Mouse (Mus musculus) thymus, postnatal 10 days (tissue): ENCODE results near the gene Cirbp.

Experiments
- DNase-seq, 2 experiments: peaks; one replicate each; pipeline ENCODE4 v3.0.0; 2021; ENCODE audit warnings: low spot score in 2 of 2

The Cirbp gene

DNA sequence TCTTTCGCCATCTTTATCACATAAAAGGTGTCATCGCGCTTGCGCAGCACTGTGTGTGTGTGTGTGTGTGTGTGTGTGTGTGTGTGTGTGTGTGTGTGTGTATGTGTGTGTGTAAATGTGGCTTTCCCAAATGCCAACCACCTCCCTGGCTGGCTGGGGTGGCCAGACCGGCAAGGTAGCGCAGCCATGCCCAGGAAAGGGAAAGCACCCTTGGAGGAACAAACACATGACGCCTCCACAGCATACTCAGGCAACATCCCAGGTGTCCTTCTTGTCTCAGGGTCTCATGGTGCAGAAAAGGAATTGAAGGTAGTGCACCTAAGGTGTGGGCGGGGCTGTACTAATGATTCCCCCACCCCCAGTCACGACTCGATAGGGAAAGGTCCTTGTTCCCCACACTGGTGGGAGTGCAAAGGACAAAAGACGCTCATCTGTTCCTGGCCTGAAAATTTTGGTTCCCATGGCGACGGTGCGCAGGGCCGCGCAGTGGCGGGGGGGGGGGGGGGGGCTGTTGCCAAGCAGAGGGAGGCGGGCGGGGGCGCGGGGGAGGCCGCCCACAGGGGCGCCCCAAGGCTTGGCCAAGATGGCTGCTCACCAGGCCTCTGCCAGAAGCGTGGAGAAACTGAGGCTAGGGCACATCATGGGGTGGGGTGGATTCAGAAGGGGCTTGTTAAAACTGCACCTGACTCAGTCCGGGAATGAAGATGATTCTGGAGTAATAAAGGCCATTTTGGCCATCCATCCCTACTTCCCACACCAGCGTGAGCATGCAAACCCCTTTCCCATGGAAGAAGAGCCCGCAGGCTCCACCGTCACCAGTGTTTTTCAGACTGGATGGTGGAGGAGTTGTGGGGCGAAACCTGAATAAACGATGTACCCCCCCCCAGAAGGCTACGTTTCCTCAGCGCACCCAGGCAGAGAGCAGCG is 27.9 kb upstream of the Cirbp start:
- no peak for DNase-seq

DNA sequence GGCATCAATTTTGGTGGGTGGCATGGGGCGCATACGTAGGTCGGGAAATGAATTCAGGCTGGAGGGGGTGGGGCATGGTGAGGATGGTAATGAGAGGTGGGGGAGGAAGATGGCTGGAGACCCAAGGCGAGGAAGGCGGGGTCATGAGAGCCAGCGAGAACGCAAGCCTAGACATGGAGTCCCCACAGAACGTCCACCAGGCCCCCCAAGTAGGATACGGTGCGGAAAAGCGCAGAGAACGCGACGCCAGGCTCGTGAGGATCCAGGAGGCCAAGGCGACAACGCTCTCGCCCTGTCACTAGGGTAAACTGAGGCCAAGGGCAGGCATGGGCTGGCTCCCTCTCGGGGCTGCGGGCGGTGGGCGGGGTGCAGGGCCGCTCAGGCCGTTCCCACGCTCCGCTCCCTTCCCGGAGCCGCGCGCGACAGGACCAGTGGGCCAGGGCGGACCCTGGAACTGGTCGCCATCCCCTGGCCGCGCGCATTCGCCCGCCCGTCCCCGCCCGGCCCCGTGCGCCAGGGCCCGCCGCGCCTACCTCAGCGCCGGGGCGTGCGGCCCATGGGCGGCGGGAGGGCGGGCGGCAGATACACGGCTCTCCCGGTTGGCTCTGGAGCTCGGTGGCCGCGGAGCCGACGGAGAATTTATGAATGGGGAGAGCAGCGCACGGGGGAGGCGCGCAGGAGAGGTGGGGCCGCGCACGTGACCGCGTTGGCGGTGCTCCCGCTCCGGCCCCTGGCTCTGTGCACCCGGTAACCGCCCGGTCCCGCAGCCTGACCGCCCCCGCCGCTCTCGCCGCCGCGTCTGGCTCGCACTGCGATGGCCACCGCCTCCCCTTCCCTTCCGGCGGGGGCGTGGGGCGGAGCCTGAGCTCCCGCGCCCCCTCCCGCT is 27.0 kb upstream of the Cirbp start, which contains the start of gene Atp5d:
Atp5d (plus strand) TSS at position 80 of the 886 bp plus-strand sequence.
- no peak for DNase-seq

DNA sequence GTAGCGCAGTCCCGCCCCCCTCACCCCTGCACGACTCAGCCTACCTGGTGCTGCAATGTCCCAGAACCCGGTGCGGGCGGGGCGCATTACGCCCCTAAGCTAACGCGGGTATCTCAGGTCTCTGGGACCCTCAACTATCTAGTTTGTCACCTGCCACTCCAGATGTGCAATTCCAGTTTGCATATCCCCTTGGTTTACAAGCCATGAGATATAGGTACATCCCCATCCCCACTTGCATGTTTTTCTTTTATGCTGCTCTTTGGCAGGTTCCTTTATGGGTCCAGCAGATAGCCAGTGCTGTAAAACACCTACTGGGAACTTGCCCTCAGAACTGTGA is 26.4 kb upstream of the Cirbp start:
- DNase-seq, result no peak

DNA sequence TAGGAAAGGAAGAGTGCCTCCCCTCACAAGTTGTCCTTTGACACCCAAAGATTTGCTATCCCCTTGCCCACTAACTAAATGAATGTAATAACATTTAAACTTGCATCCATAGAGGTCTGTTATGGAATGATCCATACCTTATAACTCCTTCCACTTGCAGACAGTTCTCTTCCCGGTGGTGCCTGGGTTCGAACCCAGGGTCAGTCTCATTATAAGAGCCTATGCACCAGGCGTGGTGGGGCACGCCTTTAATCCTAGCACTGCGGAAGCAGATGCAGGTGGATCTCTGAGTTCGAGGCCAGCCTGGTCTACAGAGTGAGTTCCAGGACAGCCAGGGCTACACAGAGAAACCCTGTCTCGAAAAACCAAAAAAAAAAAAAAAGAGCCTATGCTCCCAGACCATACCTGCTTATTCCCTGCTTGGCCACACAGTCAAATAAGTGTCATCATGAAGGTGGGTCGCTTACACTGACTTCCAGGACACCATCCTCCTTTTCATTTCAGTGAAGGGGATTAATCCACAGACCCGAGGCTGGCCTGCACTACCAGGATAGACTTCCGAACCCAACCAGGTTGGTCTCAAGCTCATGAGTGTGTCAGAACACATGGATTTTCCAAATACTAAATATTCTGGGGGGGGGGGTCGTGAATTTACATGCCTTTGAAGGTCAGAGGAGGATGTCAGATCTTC is 25.7 kb upstream of the Cirbp start:
- DNase-seq, result no peak

DNA sequence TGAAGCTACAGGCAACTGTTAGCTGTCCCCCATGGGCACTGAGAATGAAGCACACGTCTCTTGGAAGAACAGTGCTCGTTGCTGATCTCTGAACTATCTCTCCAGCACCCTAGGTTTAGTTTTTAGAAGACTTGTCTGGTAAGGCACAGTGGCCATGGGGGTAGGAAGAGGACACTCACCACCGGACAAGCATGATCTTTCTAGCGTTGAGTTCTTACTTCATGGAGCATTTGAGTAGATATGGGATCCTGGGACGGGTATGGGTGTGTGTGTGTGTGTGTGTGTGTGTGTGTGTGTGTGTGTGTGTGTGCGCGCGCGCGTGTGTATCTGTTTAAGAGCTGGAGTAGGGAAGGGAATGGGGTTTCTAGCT is 25.1 kb upstream of the Cirbp start, which contains the start of gene Cbarp:
Cbarp (minus strand) TSS at position 170 of the 370 bp plus-strand sequence.
- no peak for DNase-seq

DNA sequence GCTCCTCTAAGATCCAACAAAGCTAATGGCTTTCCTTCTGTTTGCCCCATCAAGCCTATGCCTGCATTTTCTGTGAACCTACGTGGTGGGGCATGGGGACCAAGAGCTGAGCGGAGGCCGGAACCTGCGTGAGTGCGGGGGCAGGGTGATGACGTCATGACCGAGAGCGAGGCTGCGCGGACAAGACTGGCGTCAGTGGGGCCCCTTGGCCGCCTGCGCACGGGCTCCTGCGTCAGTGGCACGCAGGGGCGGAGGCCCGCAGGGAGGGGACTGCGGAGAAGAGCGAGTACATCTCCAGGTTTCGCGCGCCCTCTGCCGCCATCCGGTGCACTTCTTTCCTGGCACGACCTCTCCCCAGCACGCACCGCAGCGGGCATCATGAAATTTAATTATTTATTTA is 24.5 kb upstream of the Cirbp start:
- peak; percentile 95 to 96 for DNase-seq

DNA sequence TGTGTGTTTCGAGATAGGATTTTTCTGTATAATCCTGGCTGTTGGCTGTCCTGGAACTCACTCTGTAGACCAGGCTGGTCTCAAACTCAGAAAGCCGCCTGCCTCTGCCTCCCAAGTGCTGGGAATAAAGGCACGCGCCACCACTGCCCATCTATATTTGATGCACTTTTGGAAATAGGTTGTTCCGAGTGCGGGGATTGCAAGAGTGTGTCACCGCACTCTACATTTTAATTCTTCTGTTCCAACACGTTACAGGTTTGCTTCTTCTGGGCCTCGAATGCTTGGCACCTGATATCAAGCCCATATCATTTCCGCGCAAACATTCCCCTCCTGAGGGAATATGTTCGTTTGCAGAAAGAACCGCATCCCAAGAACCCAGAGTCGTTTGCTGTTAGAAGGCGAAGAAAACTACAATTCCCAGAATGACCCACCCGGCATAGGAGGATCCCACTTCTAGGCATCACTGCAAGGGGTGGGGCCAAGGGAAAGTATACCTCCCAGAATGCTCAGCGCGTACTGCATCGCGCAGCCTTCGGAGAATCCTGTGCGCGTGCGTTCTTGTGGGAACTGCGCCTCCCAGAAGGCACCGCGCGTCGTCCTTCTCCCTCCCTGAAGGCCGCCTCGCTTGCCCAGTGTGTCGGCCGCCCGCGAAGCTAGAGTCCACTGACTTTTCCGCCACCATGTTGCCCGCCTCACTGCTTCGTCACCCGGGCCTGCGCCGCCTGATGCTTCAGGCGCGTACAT is 23.8 kb upstream of the Cirbp start:
- peak; percentile 89 for DNase-seq

DNA sequence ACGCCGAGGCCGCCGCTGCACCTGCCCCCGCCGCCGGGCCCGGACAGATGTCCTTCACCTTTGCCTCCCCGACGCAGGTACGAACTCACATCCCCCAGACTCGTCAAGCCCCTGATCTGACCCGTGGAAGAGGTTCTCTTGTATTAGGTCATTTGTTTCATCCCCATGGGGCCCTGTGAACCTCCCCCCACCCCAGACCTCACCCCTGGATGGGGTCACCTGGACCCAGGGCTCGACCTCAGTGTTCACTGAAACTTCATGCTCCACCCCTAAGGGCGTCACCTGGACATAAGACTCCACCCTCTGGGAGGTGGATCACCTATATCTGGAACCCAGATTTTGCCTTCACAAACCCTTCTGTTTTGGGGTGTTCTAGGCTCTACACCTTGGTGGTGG is 23.3 kb upstream of the Cirbp start:
- DNase-seq, result no peak

DNA sequence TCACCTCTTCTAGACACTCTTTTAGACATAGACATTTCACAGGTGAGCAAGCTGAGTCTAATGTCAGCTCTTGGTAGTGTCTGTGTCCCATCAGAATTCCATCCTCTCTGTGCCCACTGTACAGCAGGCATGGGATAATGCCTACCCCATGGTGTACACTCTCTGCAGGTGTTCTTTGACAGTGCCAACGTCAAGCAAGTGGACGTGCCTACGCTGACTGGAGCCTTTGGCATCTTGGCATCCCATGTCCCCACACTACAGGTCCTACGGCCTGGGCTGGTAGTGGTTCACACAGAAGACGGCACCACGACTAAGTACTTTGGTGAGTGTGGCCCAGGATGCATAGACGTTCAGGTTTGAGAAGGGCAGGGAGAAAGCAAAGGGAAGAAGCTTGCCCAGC is 22.1 kb upstream of the Cirbp start:
- DNase-seq, result no peak

DNA sequence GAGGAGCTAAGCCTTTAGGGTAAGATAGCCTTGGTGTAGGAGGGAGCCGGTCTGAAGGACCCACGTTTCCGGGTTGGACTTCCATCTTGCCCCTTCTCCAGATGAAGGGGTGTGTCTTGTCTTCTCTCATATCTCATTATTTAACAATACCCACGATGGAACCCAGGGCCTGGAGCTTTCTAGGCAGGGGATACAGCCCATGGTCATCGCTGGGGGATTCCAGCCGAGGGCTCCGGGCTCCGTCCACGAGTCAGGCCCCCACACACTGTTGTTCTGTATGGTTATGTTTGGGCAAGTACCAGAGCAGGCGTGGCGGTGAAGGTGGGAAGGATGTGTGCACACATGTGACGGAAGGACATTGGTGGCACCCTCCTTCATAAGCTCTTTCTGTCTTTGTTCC is 21.6 kb upstream of the Cirbp start:
- no peak for DNase-seq

DNA sequence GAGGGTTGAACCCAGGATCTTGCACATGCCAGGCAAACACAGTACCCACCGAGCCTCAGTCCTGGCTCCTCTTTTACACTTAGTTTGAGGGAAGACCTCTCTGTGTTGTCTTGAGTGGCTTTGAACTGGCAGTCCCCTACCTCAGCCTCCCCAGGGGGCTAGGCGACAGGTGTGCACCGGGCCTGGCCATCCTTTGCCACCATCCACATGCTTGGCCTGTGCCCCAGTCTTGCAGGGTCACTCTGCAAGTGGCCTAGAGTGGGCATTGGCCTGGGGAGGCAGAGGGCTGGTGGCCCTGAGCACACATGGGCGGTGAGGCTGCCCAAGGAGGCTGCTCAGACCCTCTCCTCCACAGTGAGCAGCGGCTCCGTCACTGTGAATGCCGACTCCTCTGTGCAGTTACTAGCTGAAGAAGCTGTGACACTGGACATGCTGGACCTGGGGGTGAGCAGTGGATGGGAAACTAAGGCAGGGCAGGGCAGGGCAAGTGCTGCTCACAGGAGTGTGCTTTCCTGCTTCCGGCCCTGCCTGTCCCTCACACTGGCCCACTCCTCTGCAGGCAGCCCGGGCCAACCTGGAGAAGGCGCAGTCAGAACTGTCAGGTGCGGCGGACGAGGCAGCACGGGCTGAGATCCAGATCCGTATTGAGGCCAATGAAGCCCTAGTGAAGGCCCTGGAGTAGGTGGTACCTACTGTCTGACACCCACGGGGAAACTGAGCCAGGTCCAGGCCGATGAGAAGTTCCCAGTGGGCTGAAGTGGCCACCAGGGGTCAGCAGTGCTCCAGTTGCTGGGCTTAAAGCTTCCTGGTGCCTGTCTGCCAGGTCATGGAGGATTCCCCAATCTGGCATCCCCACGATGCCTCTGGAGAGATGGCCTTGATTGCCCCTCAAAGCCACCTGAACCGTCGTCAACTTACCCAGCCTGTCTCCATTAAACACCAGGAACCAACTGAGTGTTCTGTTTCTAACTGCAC is 20.6 kb upstream of the Cirbp start:
- DNase-seq, result peak; percentile 58 to 77

DNA sequence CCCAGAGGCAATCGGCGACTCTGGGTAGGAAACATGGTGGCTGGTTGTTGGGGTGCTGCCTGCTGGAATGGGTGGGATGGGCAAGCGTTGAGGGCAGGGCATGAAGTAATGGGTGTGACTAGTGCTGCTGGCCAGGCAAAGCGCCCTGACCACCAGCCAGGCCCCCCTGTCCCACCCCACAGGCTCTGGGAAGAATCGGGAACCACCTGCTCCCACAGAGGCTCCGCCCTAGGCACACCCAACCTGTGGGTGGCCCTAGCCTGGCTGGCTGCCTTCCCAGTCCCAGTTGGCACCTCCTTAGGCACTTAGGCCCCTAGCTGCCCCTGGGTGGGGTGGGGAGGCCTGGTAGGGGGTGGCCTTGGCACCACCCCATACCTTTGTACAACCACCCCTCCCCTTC is 19.9 kb upstream of the Cirbp start:
- DNase-seq, result no peak

DNA sequence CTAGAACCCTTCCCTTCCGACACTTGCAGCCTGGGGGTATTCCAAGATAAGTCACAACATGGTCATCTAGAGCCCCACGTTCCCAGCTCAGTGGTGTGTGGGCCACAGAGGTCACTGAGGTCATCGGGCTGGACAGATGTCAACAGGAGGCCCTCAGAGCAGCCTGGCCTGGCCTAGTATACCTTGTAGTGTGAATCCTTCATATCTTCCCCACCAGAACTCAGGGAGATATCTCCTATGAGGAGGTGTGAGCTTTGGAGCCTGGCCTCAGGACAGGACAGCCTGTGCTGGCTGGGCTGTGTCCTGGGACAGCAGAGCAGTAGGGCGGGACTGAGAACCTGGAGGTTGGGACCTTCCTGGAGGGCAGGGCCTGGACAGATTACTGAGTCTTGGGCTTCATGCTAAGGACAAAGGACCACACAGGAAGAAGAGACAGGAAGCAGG is 19.2 kb upstream of the Cirbp start:
- DNase-seq, result no peak

DNA sequence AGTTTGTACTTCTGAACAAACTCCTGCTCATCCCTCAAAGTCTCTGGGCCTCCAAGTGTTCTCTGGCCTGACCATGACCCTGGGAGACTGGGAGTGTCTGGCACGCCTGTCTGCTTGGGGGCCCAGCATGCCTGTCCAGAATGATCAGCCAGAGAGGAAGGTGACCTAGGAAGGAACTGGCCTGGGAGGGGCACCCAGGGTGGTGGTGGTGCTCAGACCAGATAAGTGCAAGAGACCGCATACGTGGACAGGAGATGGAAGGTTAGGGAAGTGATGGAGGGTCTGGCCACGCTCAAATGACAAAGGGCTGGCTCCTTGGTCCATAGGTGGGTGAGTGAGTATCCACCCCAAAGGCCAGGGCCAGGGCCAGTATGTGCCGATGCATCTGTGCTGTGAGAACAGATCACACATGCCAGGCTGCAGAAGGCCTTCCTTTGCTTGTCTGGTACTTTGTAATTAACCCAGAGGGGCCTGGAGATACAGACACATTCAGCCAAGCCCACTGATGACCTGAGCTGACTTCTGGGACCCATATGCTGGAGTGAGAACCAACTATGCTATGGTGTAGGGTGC is 18.6 kb upstream of the Cirbp start:
- DNase-seq, result no peak

DNA sequence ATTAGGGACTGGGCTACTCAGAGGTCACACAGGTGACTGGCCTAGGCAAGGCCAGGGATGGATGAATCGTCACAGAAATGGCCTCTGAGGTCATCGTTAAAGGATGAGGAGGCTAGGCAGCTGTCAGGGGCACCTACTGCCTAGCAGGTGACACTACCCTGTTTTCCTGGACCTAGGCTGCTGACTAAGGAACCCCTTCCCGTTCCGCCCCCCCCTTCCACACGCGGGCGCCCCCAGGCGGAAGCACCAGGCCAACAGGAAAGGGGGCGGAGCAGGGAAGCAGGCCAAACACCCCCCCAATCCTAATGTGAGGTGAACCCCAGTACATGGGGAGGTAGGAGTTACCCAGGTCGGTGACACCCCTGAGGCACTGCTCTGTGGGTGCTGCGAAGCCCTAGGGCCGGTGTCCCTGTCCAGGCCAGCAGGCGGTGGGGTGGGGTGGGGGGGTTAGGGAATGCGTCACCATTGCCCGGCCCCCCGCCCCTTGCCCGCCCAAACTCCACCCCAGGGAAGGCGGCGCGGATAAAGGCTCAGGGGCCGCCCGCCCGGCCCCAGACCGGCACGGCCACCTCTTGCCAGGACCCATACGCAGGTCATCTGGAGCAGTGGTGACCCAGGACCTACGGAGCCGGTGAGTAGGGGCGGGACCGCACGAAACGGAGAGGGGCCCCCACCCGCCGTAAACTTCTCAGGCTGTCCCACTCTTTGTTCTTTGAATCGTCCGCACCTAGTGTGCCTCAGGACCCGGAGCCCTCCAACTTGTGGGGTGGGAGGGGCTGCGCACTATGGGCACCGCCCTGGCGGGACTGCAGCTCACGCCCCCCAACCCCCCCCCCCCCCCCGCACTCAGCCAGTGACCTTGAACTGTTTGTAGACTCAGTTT is 17.8 kb upstream of the Cirbp start, which contains the start of gene Midn:
Midn (plus strand) TSS at position 554 of the 883 bp plus-strand sequence.
- peak; percentile 70 to 75 for DNase-seq

DNA sequence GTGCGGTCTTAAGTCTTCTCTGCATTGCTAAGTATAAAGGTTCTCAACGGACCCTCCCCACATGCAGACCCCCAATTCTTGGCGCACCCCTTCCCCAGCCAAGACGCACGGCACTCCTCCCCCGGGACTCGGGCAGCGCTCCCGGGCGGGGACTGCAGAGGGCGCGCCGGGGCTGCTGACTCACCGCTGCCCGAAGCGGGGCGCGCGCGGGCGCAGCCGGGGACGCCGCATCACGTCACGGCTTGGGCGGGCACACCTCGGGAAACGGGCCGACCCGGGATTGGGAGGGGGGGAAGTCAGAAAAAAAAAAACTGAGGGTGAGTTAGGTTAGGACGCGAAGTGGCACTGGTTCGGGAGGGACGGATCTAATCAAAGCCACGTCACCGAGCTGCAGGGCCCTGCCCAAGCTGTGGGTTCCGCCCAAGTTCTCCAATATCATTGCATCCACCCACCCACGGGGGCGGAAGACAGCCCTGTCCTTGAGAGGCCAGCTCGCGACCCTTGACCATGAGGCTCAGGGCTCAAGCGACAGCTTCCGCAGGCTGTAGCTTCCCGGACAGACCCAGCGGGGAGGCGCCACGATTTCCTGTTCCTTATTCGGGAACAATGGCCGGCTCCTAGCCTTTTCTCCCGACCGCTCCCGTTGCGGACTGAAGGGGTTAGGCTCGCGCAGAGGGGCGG is 17.0 kb upstream of the Cirbp start:
- DNase-seq, result peak; percentile 91 to 97

DNA sequence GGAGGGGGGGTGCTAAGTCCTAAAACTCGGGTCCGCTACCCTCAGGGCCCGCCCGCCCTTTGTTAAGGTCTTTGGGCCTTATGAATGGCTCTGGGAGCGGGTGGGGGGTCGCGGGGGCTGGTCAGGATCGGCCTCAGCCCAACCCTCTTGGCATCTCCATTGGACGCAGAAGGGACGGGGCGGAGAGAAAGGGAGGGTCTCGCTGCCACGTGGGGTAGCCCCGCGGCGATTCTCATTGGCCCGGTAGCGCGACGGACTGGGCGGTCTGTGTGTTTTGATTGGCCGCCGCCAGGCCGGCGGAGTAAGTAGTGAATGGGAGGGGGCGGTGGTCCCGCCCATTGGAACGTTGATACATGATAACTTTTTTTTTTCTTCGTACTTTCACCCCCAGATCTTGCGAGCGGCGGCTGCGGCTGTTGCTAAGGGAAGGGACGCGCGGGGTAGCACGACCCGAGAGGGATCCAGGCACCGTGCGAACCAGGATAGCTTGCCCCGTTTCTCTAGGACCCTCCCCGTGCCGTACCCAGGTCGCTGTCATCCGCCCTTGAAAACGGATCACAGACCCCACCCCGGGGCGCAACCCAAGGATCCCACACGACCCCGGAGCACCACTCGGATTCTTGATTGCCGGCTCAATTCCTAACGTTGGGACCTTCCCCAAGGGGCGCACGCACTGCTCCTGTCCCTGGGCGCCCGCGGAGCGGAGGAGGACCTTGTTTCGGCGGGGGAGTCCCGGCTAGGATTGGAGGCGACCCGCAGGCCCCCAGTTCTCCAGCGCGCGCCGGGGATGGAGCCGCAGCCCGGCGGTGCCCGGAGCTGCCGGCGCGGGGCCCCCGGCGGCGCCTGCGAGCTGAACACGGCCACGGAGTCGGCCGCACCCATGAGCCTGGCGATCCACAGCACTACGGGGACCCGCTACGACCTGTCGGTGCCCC is 16.2 kb upstream of the Cirbp start:
- peak; percentile 96 to 98 for DNase-seq
